Mouse (Mus musculus): Measurements from ENCODE around the gene Tor1aip2.

The Tor1aip2 gene

DNA sequence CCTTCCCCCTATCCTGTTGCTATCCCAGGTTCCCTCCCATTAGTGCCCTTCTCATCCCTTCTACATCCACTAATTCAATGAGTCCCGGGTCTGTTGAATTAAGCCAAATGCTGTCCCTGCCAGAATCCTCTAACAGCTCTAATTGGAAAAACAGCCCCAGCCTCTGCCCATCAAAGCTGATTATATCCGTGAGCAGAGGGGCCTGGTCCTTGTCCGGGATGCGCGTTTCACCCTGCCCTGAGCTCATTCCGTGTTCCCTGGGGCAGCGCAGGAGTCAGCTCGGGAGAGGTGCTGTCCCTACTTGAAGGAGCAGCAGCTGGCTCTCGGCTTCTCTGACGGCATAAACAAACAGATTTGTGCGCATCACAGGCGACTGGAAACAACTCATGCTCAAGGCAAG is 76.5 kb downstream of the Tor1aip2 start:
- DNase-seq, result no peak

GRCm38 (mm10) chr1:156112142-156112541 is 76.9 kb downstream of the Tor1aip2 start:
- DNase-seq, result no peak

- DNase-seq, result no peak
Measured at GRCm38 (mm10) chr1:156113884-156114499, 78.8 kb downstream of the Tor1aip2 start.

- no peak for DNase-seq
Measured at GRCm38 (mm10) chr1:156116770-156117169, 81.6 kb downstream of the Tor1aip2 start.

All from thymus, postnatal 14 days (tissue).